Mouse (Mus musculus): ENCODE results near the gene Gm10037. TPM values are rescaled to one million over a fixed set of nuclear protein-coding genes. Genes with fewer than 3 reads are reported as not detected.
"Not testable (repeated sequence)": the region's sequence is repeated elsewhere in the genome, so short reads cannot be mapped to it uniquely, and the experiment has no call there.

Gm10037 gene
- 5.5 and 7.0 TPM in 2 replicates for polyA plus RNA-seq (2015; fragmentation: Nextera tagmentation; extraction: Ambion mirVana)

DNA sequence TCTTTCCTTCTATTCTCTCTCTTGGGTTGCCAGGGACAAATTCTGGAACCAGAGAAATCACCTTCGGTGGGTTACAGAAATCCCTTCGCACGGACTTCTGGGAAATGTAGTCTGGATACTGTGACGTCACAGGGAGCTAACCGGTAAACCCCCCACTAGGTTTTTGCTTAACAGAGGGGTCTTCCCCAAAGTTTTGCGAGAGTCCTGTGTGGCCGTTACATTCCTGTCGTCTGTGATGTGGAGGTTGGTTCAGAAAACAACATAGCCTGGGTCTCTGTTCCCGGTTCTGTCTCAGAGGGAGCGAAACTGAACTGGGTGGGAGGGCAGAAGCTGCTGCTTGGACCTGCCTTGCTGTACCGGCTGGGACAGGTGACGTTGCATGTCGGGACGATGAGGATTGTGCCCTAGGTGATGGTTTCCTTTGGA is at the start of gene Gm10037:
Gene Gm10037, plus strand, starts transcription at position 196 of the 426 bp plus-strand sequence.
- 4% methylated on average over 14 of the region's 14 CpGs for WGBS
- peak within 1 kb of the TSS; percentile 58 for H3K4me3 ChIP-seq
- H3K4me2 ChIP-seq, result peak within 1 kb of the TSS; percentile 55
- H3K4me1 ChIP-seq, result no peaks in the 10 kb centered on the region
- peak within 1 kb of the TSS; percentile 39 for H3K9ac ChIP-seq
- H3K36me3 ChIP-seq (replicated peaks), result peaks cover 11% of the 10 kb centered on the region
- ATAC-seq (replicated peaks), result peak; percentile 89
- no peaks in the 10 kb centered on the region for H3K27me3 ChIP-seq (replicated peaks)
- H3K9me3 ChIP-seq, result no peaks in the 10 kb centered on the region
- H3K27ac ChIP-seq, result peak within 1 kb of the TSS; percentile 57

DNA sequence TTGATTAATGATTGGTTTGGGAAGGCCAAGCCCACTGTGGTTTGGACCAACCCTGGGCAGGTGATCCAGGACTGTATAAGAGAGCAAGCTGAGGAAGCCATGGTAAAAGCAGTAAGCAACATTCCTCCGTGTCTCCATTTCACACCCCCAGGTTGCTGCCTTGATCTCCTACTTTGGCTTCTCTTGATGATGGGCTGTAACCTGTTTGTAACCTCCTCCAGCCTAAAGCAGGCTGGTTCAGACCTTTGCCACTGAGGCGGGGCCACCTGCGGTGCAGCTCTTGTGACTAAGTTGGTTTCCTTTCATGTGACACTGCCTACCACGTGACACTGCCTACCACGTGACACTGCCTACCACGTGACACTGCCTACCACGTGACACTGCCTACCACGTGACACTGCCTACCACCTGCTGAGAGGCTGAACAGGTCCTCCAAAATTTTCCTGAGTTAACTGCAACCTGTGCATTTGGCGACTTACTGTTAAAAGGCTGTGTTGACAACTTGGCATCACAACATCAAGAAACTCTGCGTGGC is 38.9 kb upstream of the Gm10037 start:
- H3K4me1 ChIP-seq, result no peaks in the 10 kb centered on the region
- H3K9ac ChIP-seq, result no peak overlapping the region
- H3K4me2 ChIP-seq, result no peak overlapping the region
- no peaks in the 10 kb centered on the region for H3K36me3 ChIP-seq (replicated peaks)
- H3K9me3 ChIP-seq, result no peaks in the 10 kb centered on the region; the same call in 1 of the 2 replicates
- 94% methylated on average over 10 of the region's 10 CpGs for WGBS
- H3K27me3 ChIP-seq (replicated peaks), result no peaks in the 10 kb centered on the region
- ATAC-seq (replicated peaks), result no peak
- H3K27ac ChIP-seq, result no peak overlapping the region
- no peak overlapping the region for H3K4me3 ChIP-seq

DNA sequence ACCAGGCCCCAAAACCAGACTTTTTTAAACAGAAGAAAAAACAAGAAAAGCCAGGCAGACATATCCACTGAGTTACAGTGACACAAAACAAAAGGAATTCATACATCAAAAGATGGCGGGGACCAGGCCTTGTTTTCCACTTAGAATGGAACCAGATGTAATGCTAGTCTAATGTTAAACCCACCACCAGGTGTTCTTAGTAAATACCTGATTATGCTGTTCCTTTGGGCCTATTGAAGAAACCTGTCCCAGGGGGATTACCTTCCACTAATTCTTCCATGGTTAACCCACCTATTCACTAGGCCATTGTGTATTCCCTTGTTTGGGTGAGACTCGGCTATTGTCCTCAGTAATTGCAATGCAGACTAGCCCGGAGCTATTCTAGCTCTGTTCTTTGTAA is 32.3 kb upstream of the Gm10037 start:
- H3K4me3 ChIP-seq, result no peak overlapping the region
- H3K4me1 ChIP-seq, result no peaks in the 10 kb centered on the region
- H3K9me3 ChIP-seq, result no peaks in the 10 kb centered on the region
- ATAC-seq (replicated peaks), result no peak
- no peaks in the 10 kb centered on the region for H3K36me3 ChIP-seq (replicated peaks)
- no peaks in the 10 kb centered on the region for H3K27me3 ChIP-seq (replicated peaks)
- no peak overlapping the region for H3K27ac ChIP-seq
- 58% methylated on average over 3 of the region's 3 CpGs for WGBS
- no peak overlapping the region for H3K4me2 ChIP-seq
- H3K9ac ChIP-seq, result no peak overlapping the region

DNA sequence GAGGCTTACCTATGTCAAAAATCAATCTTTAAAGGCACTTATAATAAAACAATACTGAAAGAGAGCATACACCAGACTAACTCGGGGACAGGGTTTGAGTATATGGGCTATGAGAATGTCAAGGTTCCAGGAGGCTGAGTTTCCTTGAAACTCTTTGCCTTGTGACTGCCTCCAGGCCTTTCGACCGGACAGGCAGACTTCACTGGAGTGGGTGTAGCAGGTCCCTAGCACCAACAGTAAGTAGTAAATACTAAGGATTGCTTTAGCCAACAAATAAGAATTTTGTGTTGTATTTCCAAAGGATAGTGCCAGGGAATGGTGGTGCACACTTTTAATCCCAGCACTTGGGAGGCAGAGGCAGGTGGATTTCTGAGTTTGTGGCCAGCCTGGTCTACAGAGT is 31.8 kb upstream of the Gm10037 start:
- H3K9me3 ChIP-seq; ATAC-seq (replicated peaks): not testable (repeated sequence)
- WGBS, result 80% methylated on average over 3 of the region's 3 CpGs

DNA sequence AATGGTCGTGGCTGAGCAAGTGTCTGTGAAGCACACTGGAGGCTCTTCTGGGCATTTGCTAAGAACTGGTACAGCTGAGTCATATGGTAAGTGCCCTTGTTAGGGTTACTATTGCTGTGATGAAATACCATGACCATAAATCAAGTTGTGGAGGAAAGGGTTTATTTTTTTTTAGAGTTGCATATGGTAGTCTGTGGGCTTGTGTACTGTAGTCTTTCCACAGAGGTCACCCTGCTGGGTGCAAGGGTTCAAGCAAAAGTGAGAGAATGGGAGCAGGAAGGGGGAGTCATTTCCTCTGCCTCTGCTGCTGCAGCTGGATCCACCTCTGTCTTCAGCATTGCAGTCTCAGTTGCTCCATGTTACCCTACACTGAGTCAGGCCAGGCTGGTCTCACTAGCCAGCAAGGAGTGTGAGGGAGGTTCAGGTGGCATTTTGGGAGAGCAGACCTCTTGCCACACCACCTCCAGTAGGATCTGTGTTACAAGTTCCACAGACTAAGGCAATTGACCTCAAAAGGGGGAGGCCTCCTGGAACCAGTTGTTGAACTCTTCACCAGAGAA is 19.2 kb upstream of the Gm10037 start:
- ATAC-seq (replicated peaks), result no peak
- no peak overlapping the region for H3K9ac ChIP-seq
- WGBS, result 73% methylated on average over 1 of the region's 1 CpGs
- H3K4me1 ChIP-seq, result peaks cover 6% of the 10 kb centered on the region; the same call in 1 of the 2 replicates
- H3K27ac ChIP-seq, result no peak overlapping the region
- H3K4me3 ChIP-seq, result no peak overlapping the region
- H3K36me3 ChIP-seq (replicated peaks), result no peaks in the 10 kb centered on the region
- H3K4me2 ChIP-seq, result no peak overlapping the region
- H3K27me3 ChIP-seq (replicated peaks), result no peaks in the 10 kb centered on the region
- H3K9me3 ChIP-seq, result no peaks in the 10 kb centered on the region

More for the DNA sequence above, 31.8 kb upstream of the Gm10037 start:
- not testable (repeated sequence) for H3K36me3 ChIP-seq (replicated peaks); H3K4me3 ChIP-seq; H3K4me2 ChIP-seq; H3K27me3 ChIP-seq (replicated peaks); H3K4me1 ChIP-seq; H3K27ac ChIP-seq; H3K9ac ChIP-seq

DNA sequence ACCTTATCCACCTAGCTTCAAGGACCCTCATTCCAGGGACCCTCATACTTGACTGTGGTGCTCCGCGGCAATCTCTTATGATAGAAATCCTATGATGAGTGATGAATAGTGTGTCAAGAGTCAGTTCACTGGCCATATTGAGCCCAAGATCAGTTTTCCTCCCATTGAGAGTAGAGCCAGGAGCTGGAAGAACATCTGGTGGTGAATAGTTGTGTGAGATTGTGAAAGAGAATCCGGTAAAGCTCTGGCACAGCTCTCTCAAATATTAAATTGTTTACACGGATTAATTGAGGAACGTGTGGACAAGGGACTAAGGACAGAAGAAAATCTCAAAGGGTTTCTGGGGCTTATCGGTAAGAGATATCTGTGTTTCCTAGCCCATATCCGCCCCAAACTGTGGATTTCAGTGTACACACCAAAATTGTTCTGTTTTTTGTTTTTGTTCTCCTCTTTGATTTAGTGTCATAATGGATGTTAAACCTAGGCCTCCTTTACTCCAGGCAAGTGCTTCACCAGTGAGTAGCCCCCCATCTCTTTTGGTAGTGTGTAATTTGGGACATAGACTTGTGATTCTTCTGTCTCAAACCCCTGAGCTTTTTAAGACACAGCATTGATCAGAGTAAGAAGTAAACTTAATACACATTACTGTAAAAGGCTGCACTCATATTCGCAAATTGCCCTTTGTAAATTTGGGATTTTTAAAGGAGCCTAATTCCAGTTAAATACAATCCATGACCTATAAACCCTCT is 17.8 kb upstream of the Gm10037 start:
- peak overlapping the region; percentile 95 for H3K4me3 ChIP-seq
- 80% methylated on average over 8 of the region's 8 CpGs for WGBS
- H3K4me2 ChIP-seq, result peak overlapping the region; percentile 69
- H3K36me3 ChIP-seq (replicated peaks), result no peaks in the 10 kb centered on the region
- peak overlapping the region; percentile 91; the same call in 1 of the 2 replicates for H3K27ac ChIP-seq
- H3K9me3 ChIP-seq, result no peaks in the 10 kb centered on the region; the same call in 1 of the 2 replicates
- peaks cover 6% of the 10 kb centered on the region; the same call in 1 of the 2 replicates for H3K4me1 ChIP-seq
- no peaks in the 10 kb centered on the region for H3K27me3 ChIP-seq (replicated peaks)
- ATAC-seq (replicated peaks), result peak; percentile 34; the same call in 1 of the 2 replicates
- H3K9ac ChIP-seq, result peak overlapping the region; percentile 74; the same call in 1 of the 2 replicates

DNA sequence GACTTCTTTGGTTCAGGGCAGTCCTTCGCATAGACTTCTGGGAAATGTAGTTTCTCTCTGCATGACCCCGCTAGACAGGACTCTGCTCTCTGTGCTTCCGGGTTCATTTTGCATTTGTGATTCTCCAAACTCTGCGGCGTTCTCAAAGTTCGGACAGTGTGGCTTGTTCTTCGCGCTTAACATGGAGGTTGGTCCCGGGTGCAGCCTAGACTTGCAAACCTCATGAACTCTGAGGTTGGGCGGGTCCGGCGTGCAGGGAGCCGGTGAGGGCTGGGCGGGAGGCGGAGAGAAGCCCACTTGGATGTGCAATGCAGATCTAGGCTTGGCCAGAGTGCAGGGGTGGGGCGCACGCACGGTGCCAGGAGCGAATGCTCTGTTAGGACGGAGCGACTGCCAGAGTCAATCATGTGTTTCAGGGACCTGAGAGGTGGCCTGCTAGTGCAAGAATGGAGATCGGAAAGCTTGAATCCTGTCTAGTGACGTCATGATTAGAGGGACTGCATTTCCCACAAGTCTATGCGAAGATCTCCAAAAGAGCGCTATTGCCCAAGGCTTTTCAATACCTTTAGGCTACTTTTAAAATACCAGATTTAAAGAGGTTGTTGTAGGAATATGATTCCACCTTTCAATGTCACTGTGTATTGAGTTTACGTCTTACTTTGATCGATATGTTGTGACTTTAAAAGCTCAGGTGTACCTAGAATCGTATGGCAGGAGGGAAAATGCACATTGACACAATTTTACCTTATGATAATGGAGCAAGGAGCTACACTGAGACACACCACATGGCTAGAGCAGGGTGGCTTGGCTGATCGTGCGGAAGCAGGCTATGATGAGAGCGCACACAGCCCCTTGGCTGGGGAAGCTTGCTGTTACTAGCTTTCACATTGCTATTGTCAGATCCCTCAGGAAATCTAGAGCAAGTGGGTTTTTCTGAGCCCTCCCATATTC is 16.9 kb upstream of the Gm10037 start, which contains the start of gene Zfp273:
Gene Zfp273, plus strand, starts transcription at position 31 of the 951 bp plus-strand sequence.
- 4% methylated on average over 31 of the region's 31 CpGs for WGBS
- peak; percentile 97 for ATAC-seq (replicated peaks)
- Histone ChIP-seq H3K9ac (peak within 1 kb of the TSS; percentile 74), H3K4me3 (peak within 1 kb of the TSS; percentile 95), H3K9me3 (peaks cover 3% of the 10 kb centered on the region), H3K4me1 (peaks cover 6% of the 10 kb centered on the region; the same call in 1 of the 2 replicates), H3K27ac (peak within 1 kb of the TSS; percentile 91), H3K36me3 (replicated peaks) (peaks cover 6% of the 10 kb centered on the region; the same call in 1 of the 2 replicates), H3K4me2 (peak within 1 kb of the TSS; percentile 69), H3K27me3 (replicated peaks) (no peaks in the 10 kb centered on the region)

DNA sequence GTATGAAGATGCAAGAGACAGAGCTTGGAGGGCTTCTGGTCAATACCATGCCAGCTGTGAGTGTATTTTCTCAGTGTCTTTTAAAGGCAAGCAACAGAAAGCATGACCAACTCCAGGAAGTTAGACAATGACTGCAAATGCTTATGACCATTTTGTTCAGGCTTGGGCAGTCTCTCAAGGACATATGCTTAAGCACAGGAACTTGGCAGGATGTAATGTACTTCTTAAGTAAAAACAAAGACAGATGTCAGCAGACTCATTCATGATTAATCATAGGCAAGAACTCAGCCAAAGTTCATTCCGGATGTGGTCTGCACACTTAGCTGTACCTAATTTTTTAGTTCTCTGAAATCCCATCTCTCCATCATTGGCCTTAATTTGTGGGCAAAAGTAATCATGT is 12.3 kb upstream of the Gm10037 start:
- peaks cover 3% of the 10 kb centered on the region; the same call in 1 of the 2 replicates for H3K4me1 ChIP-seq
- 95% methylated on average over 1 of the region's 1 CpGs for WGBS
- no peak overlapping the region for H3K4me3 ChIP-seq
- H3K27me3 ChIP-seq (replicated peaks), result no peaks in the 10 kb centered on the region
- H3K9me3 ChIP-seq, result peaks cover 3% of the 10 kb centered on the region
- peaks cover 23% of the 10 kb centered on the region for H3K36me3 ChIP-seq (replicated peaks)
- no peak for ATAC-seq (replicated peaks)
- H3K9ac ChIP-seq, result no peak overlapping the region
- H3K27ac ChIP-seq, result no peak overlapping the region
- H3K4me2 ChIP-seq, result no peak overlapping the region

DNA sequence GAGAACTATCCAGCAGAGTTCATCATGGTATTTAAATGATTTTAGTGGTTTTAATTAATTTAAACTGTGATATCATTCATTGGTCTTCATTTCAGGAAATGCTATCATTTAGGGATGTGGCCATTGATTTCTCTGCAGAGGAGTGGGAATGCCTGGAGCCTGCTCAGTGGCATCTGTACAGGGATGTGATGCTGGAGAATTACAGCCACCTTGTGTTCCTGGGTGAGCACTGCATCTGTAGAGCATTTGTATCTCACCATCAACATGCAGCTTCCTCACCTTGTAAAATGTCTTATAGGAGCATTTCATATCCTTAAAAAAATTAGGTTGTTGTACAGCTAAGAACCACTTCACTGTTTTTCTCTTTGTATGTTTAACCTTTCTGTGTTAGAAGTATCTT is 2.2 kb downstream of the Gm10037 start:
- not testable (repeated sequence) for H3K9ac ChIP-seq; H3K4me3 ChIP-seq; H3K9me3 ChIP-seq; H3K27ac ChIP-seq; H3K4me1 ChIP-seq; H3K4me2 ChIP-seq; H3K36me3 ChIP-seq (replicated peaks); H3K27me3 ChIP-seq (replicated peaks)
- 0 out of 2 replicates have a peak, but pooled peaks have one; percentile 30 for ATAC-seq (replicated peaks)

DNA sequence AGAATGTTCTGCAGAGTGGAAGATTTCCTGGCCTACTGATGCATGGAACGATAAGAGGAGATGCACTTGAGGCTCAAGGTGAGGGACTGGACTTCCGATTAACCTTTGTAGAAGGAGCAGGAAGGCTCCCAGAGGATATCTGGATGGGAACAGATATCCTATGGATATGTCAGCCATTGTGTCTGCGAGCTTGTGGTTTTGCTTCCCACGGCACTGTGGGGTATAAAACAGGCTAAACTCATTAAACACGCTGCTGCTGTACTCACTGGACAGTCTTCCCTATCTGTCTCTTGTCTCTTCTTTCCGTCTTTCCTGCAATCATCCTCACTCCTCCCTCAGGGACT is 12.8 kb downstream of the Gm10037 start:
- ATAC-seq (replicated peaks), result no peak; the same call in 1 of the 2 replicates

DNA sequence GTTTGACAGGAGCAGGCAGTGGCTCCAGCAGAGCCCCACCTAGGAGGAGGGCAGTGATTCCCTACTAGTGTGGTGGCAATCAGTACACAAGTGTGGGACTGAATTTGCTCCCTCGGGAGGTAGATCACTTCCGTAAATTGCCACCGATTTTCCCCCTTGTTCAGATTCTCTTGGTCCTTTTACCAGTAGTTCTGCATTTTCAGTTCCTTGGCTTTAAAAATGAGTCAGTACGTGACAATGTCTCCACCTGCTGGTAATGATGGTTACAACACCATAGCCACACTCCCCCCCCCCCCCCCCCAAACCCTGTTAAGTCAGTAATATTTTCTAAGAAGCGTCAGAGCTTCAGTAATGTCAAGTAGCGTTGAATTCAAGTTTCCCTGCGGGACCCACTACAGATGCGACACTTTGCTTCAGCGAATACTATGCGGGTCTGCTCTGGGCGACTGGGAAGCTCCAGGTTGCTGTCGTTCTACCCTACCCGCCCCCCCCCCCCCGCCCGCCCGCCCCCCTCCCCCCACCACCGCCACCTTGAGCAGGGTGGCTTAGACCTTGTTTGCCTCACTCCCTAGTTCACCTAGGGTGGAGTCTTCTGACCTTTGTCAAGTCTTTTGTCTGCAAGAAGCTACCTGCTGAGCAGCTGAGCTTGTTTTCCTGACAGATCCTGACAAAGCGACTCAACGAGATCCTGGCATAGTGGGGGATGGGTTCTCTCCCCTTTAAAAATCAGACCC is 13.4 kb downstream of the Gm10037 start:
- peak overlapping the region; percentile 61 for H3K9ac ChIP-seq
- H3K4me1 ChIP-seq, result peaks cover 11% of the 10 kb centered on the region
- H3K4me2 ChIP-seq, result peak overlapping the region; percentile 60
- no peaks in the 10 kb centered on the region for H3K9me3 ChIP-seq
- H3K27ac ChIP-seq, result peak overlapping the region; percentile 77
- peak overlapping the region; percentile 43 for H3K4me3 ChIP-seq
- no peaks in the 10 kb centered on the region for H3K36me3 ChIP-seq (replicated peaks)
- whole genome bisulfite sequencing, result under 1% methylated on average over 13 of the region's 19 CpGs
- ATAC-seq (replicated peaks), result peak; percentile 91
- no peaks in the 10 kb centered on the region for H3K27me3 ChIP-seq (replicated peaks)

More for the DNA sequence above, 12.8 kb downstream of the Gm10037 start:
- no peaks in the 10 kb centered on the region for H3K27me3 ChIP-seq (replicated peaks)
- H3K4me3 ChIP-seq, result peak overlapping the region; percentile 43
- H3K36me3 ChIP-seq (replicated peaks), result no peaks in the 10 kb centered on the region
- peak overlapping the region; percentile 61 for H3K9ac ChIP-seq
- H3K9me3 ChIP-seq, result no peaks in the 10 kb centered on the region
- 40% methylated on average over 6 of the region's 6 CpGs for WGBS
- peaks cover 11% of the 10 kb centered on the region for H3K4me1 ChIP-seq
- H3K27ac ChIP-seq, result peak overlapping the region; percentile 77
- H3K4me2 ChIP-seq, result peak overlapping the region; percentile 60

Measured in midbrain, embryonic 15.5 days (tissue).